Mouse (Mus musculus) heart, postnatal 0 days (tissue): ENCODE measurements around the gene Nrxn1. TPM values are rescaled to one million over a fixed set of nuclear protein-coding genes. Genes with fewer than 3 reads are reported as not detected.
A peak's percentile ranks its signal among the peaks of the same experiment; 100 is the strongest.

Experiments used
- ATAC-seq: fragments of 200-750 bp; cut with Nextera tagmentation; 2 replicates; pipeline ENCODE4 v1.8.0; 2017; ENCODE audit warnings: low read depth, moderate number of reproducible peaks, moderate library complexity; ENCODE audit not compliant: insufficient read depth
- DNase-seq: peaks from one replicate; pipeline ENCODE4 v3.0.0-alpha.2; 2016; ENCODE audit warnings: low spot score
- H3K27ac ChIP-seq: fragments of 300-500 bp; sonication (generic); 2 replicates; pipeline ENCODE4 v1.5.1; 2014; ENCODE audit warnings: low read depth, mild to moderate bottlenecking
- H3K27me3 ChIP-seq: fragments of 300-500 bp; sonication (generic); 2 replicates; pipeline ENCODE4 v1.6.1; 2014; ENCODE audit warnings: low read length, mixed read lengths; ENCODE audit not compliant: control insufficient read depth, insufficient read depth
- H3K36me3 ChIP-seq: fragments of 300-500 bp; sonication (generic); replicated peaks from 2 replicates; pipeline ENCODE4 v1.6.1; 2014; ENCODE audit warnings: low read length, mixed read lengths; ENCODE audit not compliant: control insufficient read depth, insufficient read depth
- H3K4me1 ChIP-seq: fragments of 300-500 bp; sonication (generic); 2 replicates; pipeline ENCODE4 v1.6.1; 2014; ENCODE audit warnings: antibody characterized with exemption; ENCODE audit not compliant: control insufficient read depth, insufficient read depth
- H3K4me2 ChIP-seq: fragments of 300-500 bp; sonication (generic); 2 replicates; pipeline ENCODE4 v1.6.1; 2014; ENCODE audit warnings: low read depth, mild to moderate bottlenecking, low read length, moderate library complexity
- H3K4me3 ChIP-seq: fragments of 300-500 bp; sonication (generic); 2 replicates; pipeline ENCODE4 v1.5.1; 2014; ENCODE audit warnings: low read depth, low read length
- H3K9ac ChIP-seq: fragments of 300-500 bp; sonication (generic); replicated peaks from 2 replicates; pipeline ENCODE4 v1.6.1; 2014; ENCODE audit warnings: low read depth, low read length, mixed read lengths
- H3K9me3 ChIP-seq: fragments of 300-500 bp; sonication (generic); replicated peaks from 2 replicates; pipeline ENCODE4 v1.6.1; 2016; ENCODE audit warnings: low read length; ENCODE audit not compliant: control insufficient read depth
- CTCF ChIP-seq: IDR thresholded peaks from 2 replicates; pipeline ENCODE4 v1.5.1; 2016; ENCODE audit warnings: antibody characterized with exemption, control low read depth, low read depth
- EP300 ChIP-seq: IDR thresholded peaks from 2 replicates; pipeline ENCODE4 v1.6.1; 2016; ENCODE audit warnings: antibody characterized with exemption, low read depth
- WGBS: fragments of 180-500 bp; shearing (Covaris S2); extraction: QIAGEN DNeasy Blood & Tissue Kit; methylation state at CpG from one replicate; pipeline ENCODE4 v1.1.7; 2014; 5-methylcytosine and 5-hydroxymethylcytosine counted together
- polyA plus RNA-seq: library from polyadenylated mRNA; unstranded; fragments of >200 nt; fragmentation: Nextera tagmentation; extraction: Ambion mirVana; gene quantifications from 2 replicates; pipeline ENCODE4 v1.2.1, GENCODE M21; 2015
- total RNA-seq: library from RNA; depleted of rRNA; stranded (reverse); fragments of >200 nt; gene quantifications from 2 replicates; pipeline ENCODE4 v1.2.3, GENCODE M21; 2014; ENCODE audit warnings: low replicate concordance

Gene Nrxn1
- total and polyA plus RNA-seq, 2 experiments from 2014 or later = 1.1 to 4.1 TPM

- Histone ChIP-seq H3K4me2 (no peak overlapping the region), H3K27ac (no peak overlapping the region), H3K9ac (no peak overlapping the region), H3K27me3 (no peaks in the 10 kb centered on the region), H3K4me3 (no peak overlapping the region), H3K4me1 (no peaks in the 10 kb centered on the region), H3K36me3 (no peaks in the 10 kb centered on the region), H3K9me3 (no peaks in the 10 kb centered on the region)
- no peak for TF ChIP-seq CTCF
- no peak for TF ChIP-seq EP300
- DNase-seq (no peak), ATAC-seq (no peak)
- 70% methylated on average over 6 of the region's 6 CpGs for WGBS
Measured at GRCm38 (mm10) chr17:90906118-90907093, 186.5 kb downstream of the Nrxn1 start.

DNA sequence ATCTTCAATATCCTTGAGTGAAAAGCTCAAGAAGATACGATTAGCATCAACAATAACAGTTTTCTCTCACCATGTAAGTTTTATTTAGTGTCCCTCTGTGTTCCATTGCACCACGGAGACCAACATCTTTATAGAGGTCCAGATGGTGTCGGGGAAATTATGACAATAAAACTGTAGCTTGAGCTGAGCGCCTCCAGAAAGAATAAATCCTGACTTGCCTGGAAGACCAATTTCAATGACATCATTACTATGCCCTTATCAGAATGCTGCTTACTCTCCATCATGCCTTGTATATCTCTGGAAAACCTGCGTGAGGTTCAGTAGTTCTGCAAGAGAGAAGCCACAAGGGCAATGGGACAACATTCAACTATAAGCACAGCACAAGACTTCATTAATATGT is 187.7 kb downstream of the Nrxn1 start:
- Histone ChIP-seq H3K36me3 (no peaks in the 10 kb centered on the region), H3K9me3 (no peaks in the 10 kb centered on the region), H3K4me2 (no peak overlapping the region), H3K4me3 (no peak overlapping the region), H3K27ac (no peak overlapping the region), H3K27me3 (no peaks in the 10 kb centered on the region), H3K4me1 (no peaks in the 10 kb centered on the region), H3K9ac (no peak overlapping the region)
- TF ChIP-seq EP300 (no peak), CTCF (no peak)
- DNase-seq (no peak), ATAC-seq (no peak)
- WGBS = 73% methylated on average over 5 of the region's 5 CpGs

- WGBS = 57% methylated on average over 4 of the region's 4 CpGs
- TF ChIP-seq CTCF (no peak), EP300 (no peak)
- no peak overlapping the region for H3K9ac ChIP-seq
Measured at GRCm38 (mm10) chr17:90892327-90893259, 200.3 kb downstream of the Nrxn1 start.

GRCm38 (mm10) chr17:90891711-90892110 is 201.2 kb downstream of the Nrxn1 start:
- no peak overlapping the region for H3K27ac ChIP-seq
- DNase-seq (no peak), ATAC-seq (no peak)
- no peak overlapping the region for H3K9ac ChIP-seq
- no peaks in the 10 kb centered on the region for H3K36me3 ChIP-seq
- TF ChIP-seq CTCF (no peak), EP300 (no peak)
- no peaks in the 10 kb centered on the region for H3K27me3 ChIP-seq
- no peak overlapping the region for H3K4me2 ChIP-seq
- WGBS = 38% methylated on average over 1 of the region's 1 CpGs
- H3K4me1 ChIP-seq = no peaks in the 10 kb centered on the region
- no peak overlapping the region for H3K4me3 ChIP-seq
- H3K9me3 ChIP-seq = no peaks in the 10 kb centered on the region; the same call in 1 of the 2 replicates

More at GRCm38 (mm10) chr17:90892327-90893259, 200.3 kb downstream of the Nrxn1 start:
- no peak overlapping the region for H3K4me2 ChIP-seq
- H3K27ac ChIP-seq = no peak overlapping the region
- H3K36me3 ChIP-seq = no peaks in the 10 kb centered on the region
- peak; percentile 28 for DNase-seq
- no peaks in the 10 kb centered on the region for H3K4me1 ChIP-seq
- no peaks in the 10 kb centered on the region for H3K9me3 ChIP-seq
- no peak overlapping the region for H3K4me3 ChIP-seq
- peak; percentile 33; the same call in 1 of the 2 replicates for ATAC-seq
- no peaks in the 10 kb centered on the region for H3K27me3 ChIP-seq

DNA sequence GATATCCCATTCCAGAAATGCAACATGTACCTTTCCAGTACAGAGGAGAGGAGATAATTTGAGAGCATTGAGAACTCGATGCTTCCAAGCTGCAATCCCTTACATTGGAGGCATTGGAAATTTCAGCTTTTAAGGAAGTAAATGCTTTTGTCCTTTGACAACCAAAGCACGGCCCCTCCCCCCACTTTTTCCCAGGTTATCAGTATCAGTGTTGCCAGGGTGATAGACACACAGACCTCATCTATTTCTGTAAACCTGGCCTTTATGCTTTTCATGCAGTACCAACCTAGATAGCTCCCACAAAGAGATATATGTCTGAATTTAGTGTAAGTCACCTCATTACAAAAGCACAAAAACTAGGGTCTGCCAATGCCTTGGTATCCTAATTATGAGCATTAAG is 235.6 kb downstream of the Nrxn1 start:
- Histone ChIP-seq H3K36me3 (no peaks in the 10 kb centered on the region), H3K9me3 (no peaks in the 10 kb centered on the region), H3K27ac (no peak overlapping the region), H3K4me3 (no peak overlapping the region), H3K4me2 (no peak overlapping the region), H3K4me1 (no peaks in the 10 kb centered on the region), H3K9ac (no peak overlapping the region), H3K27me3 (no peaks in the 10 kb centered on the region)
- 22% methylated on average over 2 of the region's 2 CpGs for WGBS
- no peak for TF ChIP-seq EP300
- TF ChIP-seq CTCF = no peak
- ATAC-seq = no peak
- DNase-seq = no peak
